Mouse (Mus musculus): ENCODE data around the gene Enthd1. TPM values are rescaled to one million over a fixed set of nuclear protein-coding genes. Genes with fewer than 3 reads are reported as not detected.

Enthd1 gene
- polyA plus RNA-seq, 1 experiment = not detected

- Histone ChIP-seq H3K4me2 (ENCODE audit: low read depth) (peak overlapping the region; percentile 77), H3K4me3 (no peak overlapping the region), H3ac (ENCODE audit: control insufficient read depth, insufficient read length) (no peak overlapping the region), H3K36me3 (ENCODE audit: control insufficient read depth, insufficient read depth) (no peaks in the 10 kb centered on the region), H3K79me2 (ENCODE audit: control insufficient read depth, insufficient read depth) (no peaks in the 10 kb centered on the region), H3K27me3 (ENCODE audit: control insufficient read depth, insufficient read depth, insufficient read length) (no peaks in the 10 kb centered on the region)
- no peak for TF ChIP-seq TCF3 (IDR thresholded peaks at IDR 0.05; ENCODE audit: insufficient read length, low read depth)
- TF ChIP-seq CEBPB (IDR thresholded peaks at IDR 0.05; ENCODE audit: insufficient read depth, poor library complexity, severe bottlenecking) = no peak
- no peak for TF ChIP-seq MYOG (IDR thresholded peaks at IDR 0.05; ENCODE audit: control insufficient read depth in 1 of 3, insufficient read depth in 1 of 3, insufficient read length in 2 of 3, low read depth in 2 of 3)
- TF ChIP-seq MYOD1 (IDR thresholded peaks at IDR 0.05; ENCODE audit: control insufficient read depth in 1 of 3, insufficient read length in 2 of 3, low read depth in 2 of 3) = no peak
- no peak for TF ChIP-seq POLR2AphosphoS2 (IDR thresholded peaks at IDR 0.05; ENCODE audit: insufficient read length, low read depth)
- no peak for TF ChIP-seq POLR2A (IDR thresholded peaks at IDR 0.05; ENCODE audit: insufficient read length, low read depth)
- TF ChIP-seq REST (IDR thresholded peaks at IDR 0.05; ENCODE audit: insufficient read depth, insufficient read length) = no peak
- TF ChIP-seq SRF (IDR thresholded peaks at IDR 0.05; ENCODE audit: control insufficient read depth, insufficient read length, low read depth) = no peak
- TF ChIP-seq USF1 (IDR thresholded peaks at IDR 0.05; ENCODE audit: low read depth) = no peak
These were observed 4.0 kb downstream of the Enthd1 start for GRCm38 (mm10) chr15:80560646-80561580.

GRCm38 (mm10) chr15:80559978-80560377 lies 5.0 kb downstream of the Enthd1 start:
- peak overlapping the region; percentile 46 for H3K4me2 ChIP-seq (ENCODE audit: low read depth)
- no peaks in the 10 kb centered on the region for H3K27me3 ChIP-seq (ENCODE audit: control insufficient read depth, insufficient read depth, insufficient read length)
- TF ChIP-seq POLR2A (IDR thresholded peaks at IDR 0.05; ENCODE audit: insufficient read length, low read depth) (no peak), TCF3 (IDR thresholded peaks at IDR 0.05; ENCODE audit: insufficient read length, low read depth) (no peak), E2F4 (IDR thresholded peaks at IDR 0.05; ENCODE audit: insufficient read depth) (no peak), SRF (IDR thresholded peaks at IDR 0.05; ENCODE audit: control insufficient read depth, insufficient read length, low read depth) (no peak), MYOD1 (IDR thresholded peaks at IDR 0.05; ENCODE audit: control insufficient read depth in 1 of 3, insufficient read length in 2 of 3, low read depth in 2 of 3) (no peak), POLR2AphosphoS2 (IDR thresholded peaks at IDR 0.05; ENCODE audit: insufficient read length, low read depth) (no peak), CEBPB (IDR thresholded peaks at IDR 0.05; ENCODE audit: insufficient read depth, poor library complexity, severe bottlenecking) (no peak), TCF12 (IDR thresholded peaks at IDR 0.05; ENCODE audit: insufficient read depth, poor library complexity, severe bottlenecking) (no peak), MYOG (IDR thresholded peaks at IDR 0.05; ENCODE audit: control insufficient read depth in 1 of 3, insufficient read depth in 1 of 3, insufficient read length in 2 of 3, low read depth in 2 of 3) (no peak), USF1 (IDR thresholded peaks at IDR 0.05; ENCODE audit: low read depth) (no peak), REST (IDR thresholded peaks at IDR 0.05; ENCODE audit: insufficient read depth, insufficient read length) (no peak), MAX (IDR thresholded peaks at IDR 0.05; ENCODE audit: low read depth) (no peak)
- H3K4me3 ChIP-seq = no peak overlapping the region
- no peak overlapping the region for H3ac ChIP-seq (ENCODE audit: control insufficient read depth, insufficient read length)
- no peaks in the 10 kb centered on the region for H3K79me2 ChIP-seq (ENCODE audit: control insufficient read depth, insufficient read depth)
- no peaks in the 10 kb centered on the region for H3K36me3 ChIP-seq (ENCODE audit: control insufficient read depth, insufficient read depth)

- no peak overlapping the region for H3ac ChIP-seq (ENCODE audit: control insufficient read depth, insufficient read length)
- H3K4me3 ChIP-seq = no peak overlapping the region
- TF ChIP-seq POLR2A (IDR thresholded peaks at IDR 0.05; ENCODE audit: insufficient read length, low read depth) (no peak), USF1 (IDR thresholded peaks at IDR 0.05; ENCODE audit: low read depth) (no peak), E2F4 (IDR thresholded peaks at IDR 0.05; ENCODE audit: insufficient read depth) (no peak), REST (IDR thresholded peaks at IDR 0.05; ENCODE audit: insufficient read depth, insufficient read length) (no peak), POLR2AphosphoS2 (IDR thresholded peaks at IDR 0.05; ENCODE audit: insufficient read length, low read depth) (no peak), MYOD1 (IDR thresholded peaks at IDR 0.05; ENCODE audit: control insufficient read depth in 1 of 3, insufficient read length in 2 of 3, low read depth in 2 of 3) (no peak), MAX (IDR thresholded peaks at IDR 0.05; ENCODE audit: low read depth) (no peak), MYOG (IDR thresholded peaks at IDR 0.05; ENCODE audit: control insufficient read depth in 1 of 3, insufficient read depth in 1 of 3, insufficient read length in 2 of 3, low read depth in 2 of 3) (no peak), SRF (IDR thresholded peaks at IDR 0.05; ENCODE audit: control insufficient read depth, insufficient read length, low read depth) (no peak), TCF12 (IDR thresholded peaks at IDR 0.05; ENCODE audit: insufficient read depth, poor library complexity, severe bottlenecking) (no peak), CEBPB (IDR thresholded peaks at IDR 0.05; ENCODE audit: insufficient read depth, poor library complexity, severe bottlenecking) (no peak), TCF3 (IDR thresholded peaks at IDR 0.05; ENCODE audit: insufficient read length, low read depth) (no peak)
- H3K27me3 ChIP-seq (ENCODE audit: control insufficient read depth, insufficient read depth, insufficient read length) = no peaks in the 10 kb centered on the region
- no peaks in the 10 kb centered on the region for H3K36me3 ChIP-seq (ENCODE audit: control insufficient read depth, insufficient read depth)
- H3K79me2 ChIP-seq (ENCODE audit: control insufficient read depth, insufficient read depth) = no peaks in the 10 kb centered on the region
- no peak overlapping the region for H3K4me2 ChIP-seq (ENCODE audit: low read depth)
These were observed 5.4 kb downstream of the Enthd1 start for GRCm38 (mm10) chr15:80559534-80559933.

GRCm38 (mm10) chr15:80557745-80558144 lies 7.2 kb downstream of the Enthd1 start:
- no peak overlapping the region for H3K4me2 ChIP-seq (ENCODE audit: low read depth)
- no peaks in the 10 kb centered on the region for H3K36me3 ChIP-seq (ENCODE audit: control insufficient read depth, insufficient read depth)
- H3K4me3 ChIP-seq = no peak overlapping the region
- no peaks in the 10 kb centered on the region for H3K27me3 ChIP-seq (ENCODE audit: control insufficient read depth, insufficient read depth, insufficient read length)
- no peak for TF ChIP-seq POLR2AphosphoS2 (IDR thresholded peaks at IDR 0.05; ENCODE audit: insufficient read length, low read depth)
- TF ChIP-seq MAX (IDR thresholded peaks at IDR 0.05; ENCODE audit: low read depth) = no peak
- TF ChIP-seq REST (IDR thresholded peaks at IDR 0.05; ENCODE audit: insufficient read depth, insufficient read length) = no peak
- no peak for TF ChIP-seq MYOD1 (IDR thresholded peaks at IDR 0.05; ENCODE audit: control insufficient read depth in 1 of 3, insufficient read length in 2 of 3, low read depth in 2 of 3)
- TF ChIP-seq E2F4 (IDR thresholded peaks at IDR 0.05; ENCODE audit: insufficient read depth) = no peak
- no peak for TF ChIP-seq SRF (IDR thresholded peaks at IDR 0.05; ENCODE audit: control insufficient read depth, insufficient read length, low read depth)
- TF ChIP-seq MYOG (IDR thresholded peaks at IDR 0.05; ENCODE audit: control insufficient read depth in 1 of 3, insufficient read depth in 1 of 3, insufficient read length in 2 of 3, low read depth in 2 of 3) = no peak
- no peak for TF ChIP-seq USF1 (IDR thresholded peaks at IDR 0.05; ENCODE audit: low read depth)
- no peak for TF ChIP-seq TCF3 (IDR thresholded peaks at IDR 0.05; ENCODE audit: insufficient read length, low read depth)
- TF ChIP-seq POLR2A (IDR thresholded peaks at IDR 0.05; ENCODE audit: insufficient read length, low read depth) = no peak
- TF ChIP-seq TCF12 (IDR thresholded peaks at IDR 0.05; ENCODE audit: insufficient read depth, poor library complexity, severe bottlenecking) = no peak
- no peak for TF ChIP-seq CEBPB (IDR thresholded peaks at IDR 0.05; ENCODE audit: insufficient read depth, poor library complexity, severe bottlenecking)
- H3K79me2 ChIP-seq (ENCODE audit: control insufficient read depth, insufficient read depth) = no peaks in the 10 kb centered on the region
- H3ac ChIP-seq (ENCODE audit: control insufficient read depth, insufficient read length) = no peak overlapping the region
